Mouse (Mus musculus) forebrain, embryonic 15.5 days (tissue): ENCODE results near the gene Tead3. TPM values are rescaled to one million over a fixed set of nuclear protein-coding genes. Genes with fewer than 3 reads are reported as not detected.
A peak's percentile ranks its signal among the peaks of the same experiment; 100 is the strongest.
"Not testable (repeated sequence)": the region's sequence is repeated elsewhere in the genome, so short reads cannot be mapped to it uniquely, and the experiment has no call there.

Experiments
- ATAC-seq: fragments of 200-750 bp; cut with Nextera tagmentation; replicated peaks from 2 replicates; pipeline ENCODE4 v1.8.0; 2017; ENCODE audit warnings: mild to moderate bottlenecking, moderate TSS enrichment, moderate library complexity
- H3K27ac ChIP-seq: fragments of 300-500 bp; sonication (generic); replicated peaks from 2 replicates; pipeline ENCODE4 v1.5.1; 2015; ENCODE audit warnings: mild to moderate bottlenecking, inconsistent platforms
- H3K27me3 ChIP-seq: fragments of 300-500 bp; sonication (generic); 2 replicates; pipeline ENCODE4 v1.6.1; 2015; ENCODE audit warnings: inconsistent platforms
- H3K36me3 ChIP-seq: fragments of 300-500 bp; sonication (generic); 2 replicates; pipeline ENCODE4 v1.6.1; 2015; ENCODE audit warnings: mild to moderate bottlenecking, inconsistent platforms
- H3K4me1 ChIP-seq: fragments of 300-500 bp; sonication (generic); 2 replicates; pipeline ENCODE4 v1.6.1; 2015; ENCODE audit warnings: inconsistent platforms
- H3K4me2 ChIP-seq: fragments of 300-500 bp; sonication (generic); replicated peaks from 2 replicates; pipeline ENCODE4 v1.6.1; 2015; ENCODE audit warnings: mild to moderate bottlenecking, inconsistent platforms
- H3K4me3 ChIP-seq: fragments of 300-500 bp; sonication (generic); 2 replicates; pipeline ENCODE4 v1.5.1; 2015; ENCODE audit warnings: mild to moderate bottlenecking, inconsistent platforms
- H3K9ac ChIP-seq: fragments of 300-500 bp; sonication (generic); replicated peaks from 2 replicates; pipeline ENCODE4 v1.6.1; 2015; ENCODE audit warnings: mild to moderate bottlenecking, inconsistent platforms
- H3K9me3 ChIP-seq: fragments of 300-500 bp; sonication (generic); 2 replicates; pipeline ENCODE4 v1.6.1; 2016; ENCODE audit warnings: inconsistent platforms
- WGBS: fragments of 180-500 bp; shearing (Covaris S2); methylation state at CpG from one replicate; pipeline ENCODE4 v1.1.7; 2015; ENCODE audit warnings: mixed read lengths; 5-methylcytosine and 5-hydroxymethylcytosine counted together
- polyA plus RNA-seq: library from polyadenylated mRNA; unstranded; fragments of >200 nt; fragmentation: Nextera tagmentation; extraction: Ambion mirVana; gene quantifications from 2 replicates; pipeline ENCODE4 v1.2.1, GENCODE M21; 2015

Tead3 gene
- polyA plus RNA-seq, 1 experiment from 2014 or later: 1.9 TPM

GRCm38 (mm10) chr17:28326951-28327350 is 23.7 kb downstream of the Tead3 start:
- Histone ChIP-seq H3K36me3 (peaks cover 15% of the 10 kb centered on the region), H3K4me2 (no peak overlapping the region), H3K9ac (0 out of 2 replicates have a peak overlapping the region, but pooled peaks have one; percentile 92), H3K4me1 (peaks cover 25% of the 10 kb centered on the region), H3K27ac (no peak overlapping the region), H3K27me3 (no peaks in the 10 kb centered on the region), H3K4me3 (no peak overlapping the region), H3K9me3 (no peaks in the 10 kb centered on the region)
- ATAC-seq: no peak
- 77% methylated on average over 3 of the region's 3 CpGs for WGBS

DNA sequence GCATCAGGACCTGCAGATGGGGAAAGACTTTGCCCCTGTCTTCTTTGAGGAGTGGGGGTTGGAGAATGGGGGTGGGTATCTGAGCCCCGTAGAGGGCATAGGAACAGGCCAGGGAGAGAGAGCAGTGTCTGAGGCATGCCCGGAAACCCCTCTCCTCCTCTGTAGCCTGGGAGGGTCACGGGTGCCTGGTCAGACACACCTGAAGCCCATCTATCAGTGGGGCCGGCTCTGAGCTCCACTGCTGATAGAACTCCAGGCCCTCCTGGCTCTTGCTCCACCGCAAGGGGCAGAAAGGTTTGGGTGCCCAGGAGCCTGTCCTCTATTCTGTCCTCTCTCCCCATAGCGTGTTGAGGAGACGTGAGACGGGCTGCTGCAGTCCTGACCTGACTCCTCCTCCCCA is 24.9 kb downstream of the Tead3 start:
- no peak for ATAC-seq
- WGBS: 98% methylated on average over 8 of the region's 8 CpGs
- H3K9me3 ChIP-seq: no peaks in the 10 kb centered on the region
- H3K9ac ChIP-seq: no peak overlapping the region
- no peak overlapping the region for H3K27ac ChIP-seq
- no peak overlapping the region for H3K4me3 ChIP-seq
- H3K36me3 ChIP-seq: peaks cover 8% of the 10 kb centered on the region
- H3K4me2 ChIP-seq: no peak overlapping the region
- H3K4me1 ChIP-seq: peaks cover 22% of the 10 kb centered on the region
- no peaks in the 10 kb centered on the region for H3K27me3 ChIP-seq

- not testable (repeated sequence) for H3K36me3 ChIP-seq, H3K27me3 ChIP-seq, H3K4me3 ChIP-seq, H3K9ac ChIP-seq, H3K4me2 ChIP-seq, H3K27ac ChIP-seq, H3K9me3 ChIP-seq, ATAC-seq
- peaks cover 13% of the 10 kb centered on the region for H3K4me1 ChIP-seq
- 97% methylated on average over 7 of the region's 7 CpGs for WGBS
Observed at GRCm38 (mm10) chr17:28324416-28324815, 26.2 kb downstream of the Tead3 start.

- ATAC-seq: no peak
- Histone ChIP-seq H3K9me3 (no peaks in the 10 kb centered on the region), H3K27ac (no peak overlapping the region), H3K27me3 (no peaks in the 10 kb centered on the region), H3K36me3 (peaks cover 9% of the 10 kb centered on the region), H3K4me2 (no peak overlapping the region), H3K9ac (no peak overlapping the region), H3K4me1 (peaks cover 7% of the 10 kb centered on the region), H3K4me3 (no peak overlapping the region)
- 95% methylated on average over 8 of the region's 8 CpGs for WGBS
Observed at GRCm38 (mm10) chr17:28323786-28324185, 26.8 kb downstream of the Tead3 start.

DNA sequence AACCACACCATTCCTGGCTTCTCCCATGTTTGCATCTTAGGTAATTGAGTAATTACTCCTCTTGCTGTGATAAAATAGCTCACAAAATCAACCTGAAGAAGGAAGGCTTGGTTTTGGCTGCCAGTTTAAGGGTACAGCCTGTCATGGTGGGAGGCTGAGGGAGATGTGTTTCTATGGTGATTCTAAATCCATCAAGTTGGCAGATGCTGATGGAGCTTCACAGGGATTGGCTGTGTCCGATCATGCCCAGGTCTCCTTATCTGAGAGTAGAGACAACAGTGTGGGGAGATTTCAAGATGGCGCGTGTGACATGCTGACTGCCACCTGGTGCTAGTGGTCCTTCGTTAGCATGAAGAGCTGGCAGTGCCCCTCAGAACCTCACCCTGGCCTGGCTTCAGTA is 28.9 kb downstream of the Tead3 start:
- Histone ChIP-seq H3K9ac (no peak overlapping the region), H3K9me3 (no peaks in the 10 kb centered on the region), H3K4me2 (no peak overlapping the region), H3K27me3 (no peaks in the 10 kb centered on the region), H3K4me3 (no peak overlapping the region), H3K36me3 (peaks cover 16% of the 10 kb centered on the region), H3K4me1 (no peaks in the 10 kb centered on the region), H3K27ac (no peak overlapping the region)
- ATAC-seq: no peak
- 96% methylated on average over 4 of the region's 4 CpGs for WGBS

DNA sequence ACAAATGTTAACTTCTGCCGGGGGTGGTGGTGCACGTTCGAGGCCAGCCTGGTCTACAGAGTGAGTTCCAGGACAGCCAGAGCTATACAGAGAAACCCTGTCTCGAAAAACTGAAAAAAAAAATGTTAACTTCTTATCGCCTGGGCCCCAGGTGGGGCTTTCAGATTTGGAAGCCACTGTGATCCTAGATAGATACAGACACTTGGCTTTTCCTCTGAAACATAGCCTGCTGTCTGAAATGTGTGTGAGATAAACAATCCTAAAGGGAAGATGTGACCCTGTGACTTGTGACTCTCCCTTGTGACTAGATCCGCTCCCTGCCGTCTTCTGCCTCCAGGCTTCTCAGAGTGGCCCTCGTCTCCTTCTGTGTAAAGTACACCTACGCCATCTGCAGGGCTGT is 32.9 kb downstream of the Tead3 start:
- Histone ChIP-seq H3K4me1 (peaks cover 13% of the 10 kb centered on the region), H3K4me3 (no peak overlapping the region), H3K36me3 (peaks cover 13% of the 10 kb centered on the region), H3K9me3 (no peaks in the 10 kb centered on the region), H3K9ac (no peak overlapping the region), H3K4me2 (no peak overlapping the region), H3K27ac (no peak overlapping the region), H3K27me3 (no peaks in the 10 kb centered on the region)
- WGBS: 86% methylated on average over 9 of the region's 9 CpGs
- ATAC-seq: no peak

GRCm38 (mm10) chr17:28317091-28317490 is 33.5 kb downstream of the Tead3 start:
- Histone ChIP-seq H3K36me3 (peaks cover 13% of the 10 kb centered on the region), H3K27ac (no peak overlapping the region), H3K27me3 (no peaks in the 10 kb centered on the region), H3K4me3 (no peak overlapping the region), H3K9ac (no peak overlapping the region), H3K9me3 (no peaks in the 10 kb centered on the region), H3K4me1 (peaks cover 16% of the 10 kb centered on the region), H3K4me2 (no peak overlapping the region)
- 56% methylated on average over 8 of the region's 8 CpGs for WGBS
- ATAC-seq: no peak

DNA sequence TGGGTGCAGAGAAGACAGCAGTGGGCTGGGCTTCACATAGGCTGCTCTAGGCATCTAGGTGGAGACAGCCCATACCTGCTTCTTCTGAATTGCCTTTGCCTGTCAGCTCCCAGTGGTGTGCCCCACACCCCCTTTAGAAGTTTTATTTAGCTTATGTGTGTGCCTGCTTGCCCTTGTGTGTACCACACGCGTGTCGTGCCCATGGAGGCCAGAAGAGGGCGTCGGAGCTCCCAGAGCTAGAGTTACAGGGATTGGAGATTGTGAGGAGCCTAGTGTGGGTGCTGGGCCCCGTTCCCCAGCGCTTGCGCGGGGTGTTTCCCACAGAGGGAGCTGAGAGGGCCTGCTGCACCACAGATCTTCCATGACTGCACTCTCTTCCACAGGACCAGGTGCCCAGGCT is 34.1 kb downstream of the Tead3 start:
- no peak overlapping the region for H3K4me2 ChIP-seq
- 90% methylated on average over 9 of the region's 9 CpGs for WGBS
- no peaks in the 10 kb centered on the region for H3K9me3 ChIP-seq
- peaks cover 13% of the 10 kb centered on the region for H3K36me3 ChIP-seq
- ATAC-seq: no peak
- H3K4me1 ChIP-seq: peaks cover 16% of the 10 kb centered on the region
- no peak overlapping the region for H3K9ac ChIP-seq
- no peak overlapping the region for H3K27ac ChIP-seq
- no peak overlapping the region for H3K4me3 ChIP-seq
- H3K27me3 ChIP-seq: no peaks in the 10 kb centered on the region

GRCm38 (mm10) chr17:28315611-28316160 is 34.9 kb downstream of the Tead3 start:
- H3K4me3 ChIP-seq: no peak overlapping the region

GRCm38 (mm10) chr17:28313880-28314225 is 36.8 kb downstream of the Tead3 start:
- WGBS: 2% methylated on average over 11 of the region's 11 CpGs
- H3K27me3 ChIP-seq: no peaks in the 10 kb centered on the region
- peak overlapping the region; percentile 67 for H3K9ac ChIP-seq
- peak overlapping the region; percentile 80 for H3K4me2 ChIP-seq
- peaks cover 16% of the 10 kb centered on the region for H3K4me1 ChIP-seq
- H3K9me3 ChIP-seq: no peaks in the 10 kb centered on the region
- H3K27ac ChIP-seq: peak overlapping the region; percentile 84
- peaks cover 7% of the 10 kb centered on the region for H3K36me3 ChIP-seq
- peak; percentile 39; the same call in 1 of the 2 replicates for ATAC-seq
- H3K4me3 ChIP-seq: peak overlapping the region; percentile 63

More at GRCm38 (mm10) chr17:28315611-28316160, 34.9 kb downstream of the Tead3 start:
- Histone ChIP-seq H3K9ac (no peak overlapping the region), H3K27me3 (no peaks in the 10 kb centered on the region), H3K27ac (no peak overlapping the region), H3K9me3 (no peaks in the 10 kb centered on the region), H3K4me1 (peaks cover 16% of the 10 kb centered on the region), H3K4me2 (no peak overlapping the region), H3K36me3 (peaks cover 13% of the 10 kb centered on the region)
- WGBS: 84% methylated on average over 20 of the region's 20 CpGs
- ATAC-seq: no peak

GRCm38 (mm10) chr17:28313212-28313879 is 37.3 kb downstream of the Tead3 start, which contains the start of gene Fance:
Gene Fance (plus strand): TSS chr17:28313519.
- Histone ChIP-seq H3K36me3 (peaks cover 4% of the 10 kb centered on the region), H3K4me2 (peak within 1 kb of the TSS; percentile 80), H3K27me3 (no peaks in the 10 kb centered on the region), H3K9ac (peak within 1 kb of the TSS; percentile 67), H3K27ac (peak within 1 kb of the TSS; percentile 84), H3K4me1 (peaks cover 18% of the 10 kb centered on the region), H3K9me3 (no peaks in the 10 kb centered on the region), H3K4me3 (peak within 1 kb of the TSS; percentile 63)
- ATAC-seq: peak; percentile 98
- under 1% methylated on average over 68 of the region's 69 CpGs for WGBS

- H3K4me3 ChIP-seq: peak overlapping the region; percentile 63
- no peaks in the 10 kb centered on the region for H3K9me3 ChIP-seq
- ATAC-seq: peak; percentile 33
- no peaks in the 10 kb centered on the region for H3K27me3 ChIP-seq
- H3K9ac ChIP-seq: peak overlapping the region; percentile 22; the same call in 1 of the 2 replicates
- 27% methylated on average over 17 of the region's 17 CpGs for WGBS
- peak overlapping the region; percentile 80 for H3K4me2 ChIP-seq
- H3K4me1 ChIP-seq: peaks cover 18% of the 10 kb centered on the region
- no peaks in the 10 kb centered on the region; the same call in 1 of the 2 replicates for H3K36me3 ChIP-seq
- peak overlapping the region; percentile 84; the same call in 1 of the 2 replicates for H3K27ac ChIP-seq
Observed at GRCm38 (mm10) chr17:28312232-28313211, 38.1 kb downstream of the Tead3 start.
